Mouse (Mus musculus): ENCODE data around the gene Mpp6.

- TF ChIP-seq CTCF (conservative IDR thresholded peaks at IDR 0.05; ENCODE audit: insufficient read depth, insufficient read length, low read depth, low read length): no peak
- no peak for TF ChIP-seq POLR2A (IDR thresholded peaks at IDR 0.05; ENCODE audit: low read depth, low read length)
Observed at GRCm38 (mm10) chr6:50127536-50127935, 17.5 kb downstream of the Mpp6 start.

Data from kidney, adult 2 months (tissue).